Mouse (Mus musculus): Measurements from ENCODE around the gene Rbm48. TPM values are rescaled to one million over a fixed set of nuclear protein-coding genes. Genes with fewer than 3 reads are reported as not detected.
"Not testable (repeated sequence)": the region's sequence is repeated elsewhere in the genome, so short reads cannot be mapped to it uniquely, and the experiment has no call there.

Gene Rbm48
- total RNA-seq (2021) = 10 to 100 TPM in 1 of 2 experiments, 1 to 10 TPM in 1; 8.5 to 16.3 TPM

- intact Hi-C loops (cut with DNase I) = no loop called here
- peak; percentile 84 to 86 for DNase-seq (ENCODE audit: low spot score in 2 of 2)
These were observed at the start of gene Rbm48 for GRCm38 (mm10) chr5:3596399-3596766. Gene Rbm48 (minus strand): TSS chr5:3596585.

- DNase-seq (ENCODE audit: low spot score in 2 of 2) = no peak
- intact Hi-C loops (cut with DNase I) = no loop called here
These were observed 48.9 kb upstream of the Rbm48 start for GRCm38 (mm10) chr5:3645326-3645725.

- intact Hi-C loops (cut with DNase I) = no loop called here
- no peak for DNase-seq (ENCODE audit: low spot score in 2 of 2)
These were observed 48.2 kb upstream of the Rbm48 start for GRCm38 (mm10) chr5:3644621-3645020.

- no peak for DNase-seq (ENCODE audit: low spot score in 2 of 2)
These were observed 38.9 kb upstream of the Rbm48 start for GRCm38 (mm10) chr5:3635286-3635685.

GRCm38 (mm10) chr5:3633951-3634350 is 37.6 kb upstream of the Rbm48 start:
- intact Hi-C loops (cut with DNase I) = no loop called here
- DNase-seq (ENCODE audit: low spot score in 2 of 2) = no peak

More at GRCm38 (mm10) chr5:3635286-3635685, 38.9 kb upstream of the Rbm48 start:
- intact Hi-C loops (cut with DNase I) = no loop called here

DNA sequence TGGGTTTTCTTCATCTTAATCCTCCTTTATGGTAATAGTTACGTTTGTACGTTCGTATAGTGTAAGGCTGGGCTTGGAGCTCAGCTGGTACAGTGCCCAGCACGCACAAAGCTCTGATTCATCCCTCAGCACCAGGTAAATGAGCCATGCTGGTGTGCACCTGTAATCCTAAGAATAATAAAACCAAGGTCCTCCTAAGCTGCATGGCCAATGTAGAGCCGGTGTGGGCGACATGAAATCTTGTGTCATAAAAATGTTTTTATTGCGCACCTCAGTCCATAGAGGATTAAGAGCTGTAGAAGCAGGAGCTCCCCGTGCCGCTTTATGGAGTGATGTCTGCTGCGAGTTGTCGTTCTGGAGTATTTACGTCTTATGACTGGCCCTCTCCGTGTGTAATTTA is 36.9 kb upstream of the Rbm48 start:
- intact Hi-C loops (cut with DNase I) = no loop called here
- no peak for DNase-seq (ENCODE audit: low spot score in 2 of 2)

- intact Hi-C loops (cut with DNase I) = no loop called here
- DNase-seq (ENCODE audit: low spot score in 2 of 2) = no peak
These were observed 35.9 kb upstream of the Rbm48 start for GRCm38 (mm10) chr5:3632285-3632684.

DNA sequence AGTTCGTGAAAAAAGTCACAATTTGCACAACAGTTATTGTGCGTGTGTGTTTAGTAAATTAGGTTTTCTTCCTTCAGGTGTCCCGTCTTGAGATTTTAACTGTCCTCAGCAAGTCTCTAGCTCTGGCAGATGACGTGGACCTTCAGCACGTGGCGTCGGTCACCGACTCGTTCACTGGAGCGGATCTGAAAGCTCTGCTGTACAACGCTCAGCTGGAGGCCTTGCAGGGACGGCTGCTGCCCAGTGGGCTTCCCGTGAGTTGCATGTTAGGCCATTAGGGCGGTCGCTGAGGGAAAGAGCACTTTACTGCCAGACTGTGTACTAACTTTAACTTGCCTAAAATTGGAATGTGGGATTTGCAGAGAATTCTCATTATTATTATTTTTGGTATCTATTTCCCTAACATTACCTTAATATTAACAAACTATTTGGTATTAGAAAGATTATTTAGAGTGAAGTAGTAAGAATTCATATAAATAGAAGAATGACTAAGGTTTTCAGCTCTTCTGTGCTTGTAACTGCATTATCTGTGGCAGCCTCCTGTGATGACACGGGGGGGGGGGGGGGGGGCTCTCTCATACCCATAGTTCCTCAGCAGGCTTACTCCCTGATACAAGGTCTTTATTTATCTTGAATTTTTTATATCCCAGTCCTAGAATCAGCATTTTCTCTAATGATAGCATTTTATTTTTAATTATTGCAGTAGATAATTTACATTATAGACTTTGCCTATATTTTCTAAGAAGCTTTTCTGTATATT is 35.3 kb upstream of the Rbm48 start:
- intact Hi-C loops (cut with DNase I) = no loop called here
- no peak for DNase-seq (ENCODE audit: low spot score in 2 of 2)

- intact Hi-C loops (cut with DNase I) = no loop called here
- no peak for DNase-seq (ENCODE audit: low spot score in 2 of 2)
These were observed 33.7 kb upstream of the Rbm48 start for GRCm38 (mm10) chr5:3630055-3630454.

GRCm38 (mm10) chr5:3620486-3620885 is 24.1 kb upstream of the Rbm48 start:
- DNase-seq (ENCODE audit: low spot score in 2 of 2) = no peak

DNA sequence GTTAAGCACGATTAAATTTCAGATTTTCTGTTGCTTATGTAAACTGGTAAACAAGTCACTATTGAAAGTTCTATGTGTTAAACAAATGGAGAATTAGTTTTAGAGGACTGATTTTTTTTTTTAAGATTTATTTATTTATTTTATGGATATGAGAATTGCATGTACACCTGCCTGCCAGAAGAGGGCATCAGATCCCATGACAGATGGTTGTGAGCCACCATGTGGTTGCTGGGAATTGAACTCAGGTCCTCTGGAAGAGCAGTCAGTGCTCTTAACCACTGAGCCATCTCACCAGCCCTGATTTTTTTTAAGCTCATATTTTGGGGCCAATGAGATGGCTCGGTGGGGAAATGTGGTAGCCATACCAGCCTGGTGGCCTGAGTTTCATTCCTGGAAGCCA is 15.4 kb upstream of the Rbm48 start:
- intact Hi-C loops (cut with DNase I); DNase-seq (ENCODE audit: low spot score in 2 of 2): not testable (repeated sequence)

More at GRCm38 (mm10) chr5:3620486-3620885, 24.1 kb upstream of the Rbm48 start:
- intact Hi-C loops (cut with DNase I) = no loop called here

DNA sequence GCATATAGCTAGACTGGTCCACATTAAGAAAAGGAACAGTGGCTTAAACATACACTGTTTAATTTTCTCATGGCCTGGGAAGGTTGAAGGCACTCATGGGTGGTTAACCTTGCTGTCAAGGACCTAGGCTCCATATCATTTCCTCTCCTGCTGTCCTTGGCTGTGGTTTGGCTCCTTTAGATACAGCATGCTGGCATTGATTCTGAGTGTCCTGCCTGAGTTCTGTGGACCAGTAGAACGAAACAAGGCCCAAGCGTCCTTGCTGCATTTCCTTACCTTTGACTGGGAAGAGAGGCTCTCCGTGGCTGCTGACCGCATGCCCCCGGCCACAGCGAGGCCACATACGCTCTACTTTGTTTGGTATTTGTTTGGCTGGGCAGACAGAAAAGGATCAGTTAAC is 12.9 kb upstream of the Rbm48 start:
- intact Hi-C loops (cut with DNase I) = no loop called here
- DNase-seq (ENCODE audit: low spot score in 2 of 2) = no peak

GRCm38 (mm10) chr5:3607114-3607513 is 10.7 kb upstream of the Rbm48 start:
- intact Hi-C loops (cut with DNase I) = no loop called here
- no peak for DNase-seq (ENCODE audit: low spot score in 2 of 2)

- intact Hi-C loops (cut with DNase I) = no loop called here
These were observed 4.4 kb upstream of the Rbm48 start for GRCm38 (mm10) chr5:3600790-3601189.

DNA sequence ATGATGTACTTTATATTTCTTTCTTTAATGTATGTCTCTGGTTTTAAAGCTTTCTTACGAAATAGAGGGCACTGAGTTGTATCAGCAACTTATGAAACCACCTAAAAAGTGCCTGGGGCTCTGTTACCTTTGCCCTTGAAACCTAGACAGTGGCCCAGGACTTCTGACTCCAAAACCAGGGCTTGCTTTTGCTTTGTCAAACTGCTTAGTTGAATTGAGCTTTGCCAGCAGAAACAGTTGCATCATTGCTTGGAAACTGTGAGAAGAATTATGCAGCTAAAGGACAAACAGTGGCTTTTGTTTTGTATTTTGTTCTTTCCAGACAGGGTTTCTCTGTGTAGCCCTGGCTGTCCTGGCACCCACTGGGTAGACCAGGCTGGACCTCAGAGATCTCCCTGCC is 3.9 kb upstream of the Rbm48 start:
- intact Hi-C loops (cut with DNase I) = no loop called here

More at GRCm38 (mm10) chr5:3600790-3601189, 4.4 kb upstream of the Rbm48 start:
- no peak for DNase-seq (ENCODE audit: low spot score in 2 of 2)

DNA sequence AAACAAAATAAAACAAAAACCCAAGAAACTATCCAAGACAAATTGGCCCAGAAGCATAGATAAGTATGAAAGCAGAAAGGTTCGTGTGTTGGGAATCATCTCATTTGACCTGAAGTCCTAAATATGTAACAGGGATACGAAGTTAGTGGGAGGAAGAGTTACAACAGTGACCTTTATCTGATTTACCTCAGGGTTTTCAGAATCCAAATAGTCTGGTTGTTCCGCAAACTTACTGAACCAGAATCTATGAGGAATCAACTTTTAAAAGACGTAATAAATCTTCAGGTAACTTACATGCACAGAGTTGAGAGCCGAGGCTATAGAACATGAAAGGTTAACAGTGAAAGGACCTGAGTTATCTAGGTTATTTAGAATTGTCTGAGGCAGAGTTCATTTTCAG is 2.4 kb upstream of the Rbm48 start:
- DNase-seq (ENCODE audit: low spot score in 2 of 2) = no peak
- intact Hi-C loops (cut with DNase I) = no loop called here

More for the DNA sequence above, 3.9 kb upstream of the Rbm48 start:
- DNase-seq (ENCODE audit: low spot score in 2 of 2) = no peak

GRCm38 (mm10) chr5:3597171-3597570 is 786 bp upstream of the Rbm48 start:
- no peak for DNase-seq (ENCODE audit: low spot score in 2 of 2)
- intact Hi-C loops (cut with DNase I) = no loop called here

DNA sequence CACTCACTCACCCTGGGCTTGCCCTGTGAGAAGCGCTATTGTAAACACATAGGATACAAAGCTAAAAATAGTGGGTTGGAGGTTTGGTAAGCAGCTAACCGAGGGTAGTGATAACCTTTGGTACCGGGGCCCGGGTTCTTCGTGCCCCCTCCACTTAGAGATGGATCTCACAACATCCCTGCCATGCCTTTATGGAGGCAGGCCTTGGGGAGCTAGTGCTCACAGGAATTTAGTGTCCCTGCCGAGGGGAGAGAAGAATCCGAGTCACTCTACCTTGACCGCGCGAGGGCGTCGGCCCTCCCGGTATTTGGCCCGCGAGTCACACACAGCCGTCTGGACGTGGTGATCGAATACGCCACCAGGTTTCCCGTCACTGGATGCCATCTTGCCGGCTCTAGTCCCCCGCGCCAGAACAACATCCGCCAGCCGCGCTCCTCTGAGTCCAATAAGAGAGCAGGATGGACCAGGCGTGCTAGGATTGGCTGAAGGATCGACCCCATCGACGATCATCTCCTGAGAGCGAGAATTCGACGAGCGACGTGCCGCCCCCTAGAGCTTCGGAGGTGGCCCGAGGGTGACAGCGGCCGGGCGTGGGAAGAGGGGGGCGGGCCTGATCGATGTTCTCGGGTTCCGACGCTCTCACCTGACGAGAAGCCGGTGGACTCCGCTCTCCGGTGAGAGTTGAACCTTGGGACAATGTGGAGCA is 539 bp downstream of the Rbm48 start, which contains the start of gene Pex1:
Gene Pex1, plus strand, starts transcription at position 374 of the 706 bp plus-strand sequence.
- intact Hi-C loops (cut with DNase I) = no loop called here
- DNase-seq (ENCODE audit: low spot score in 2 of 2) = peak; percentile 93 to 96

GRCm38 (mm10) chr5:3579066-3579465 is 17.3 kb downstream of the Rbm48 start:
- DNase-seq (ENCODE audit: low spot score in 2 of 2) = no peak
- intact Hi-C loops (cut with DNase I) = no loop called here

GRCm38 (mm10) chr5:3577939-3578338 is 18.4 kb downstream of the Rbm48 start:
- intact Hi-C loops (cut with DNase I) = no loop called here
- no peak for DNase-seq (ENCODE audit: low spot score in 2 of 2)

- no peak for DNase-seq (ENCODE audit: low spot score in 2 of 2)
- intact Hi-C loops (cut with DNase I) = no loop called here
These were observed 21.6 kb downstream of the Rbm48 start for GRCm38 (mm10) chr5:3574825-3575224.

Measured in left cerebral cortex, postnatal 36 days (tissue).